Mouse (Mus musculus): ENCODE data around the gene Pla2g2e.
"Not testable (repeated sequence)": the region's sequence is repeated elsewhere in the genome, so short reads cannot be mapped to it uniquely, and the experiment has no call there.

Pla2g2e gene

DNA sequence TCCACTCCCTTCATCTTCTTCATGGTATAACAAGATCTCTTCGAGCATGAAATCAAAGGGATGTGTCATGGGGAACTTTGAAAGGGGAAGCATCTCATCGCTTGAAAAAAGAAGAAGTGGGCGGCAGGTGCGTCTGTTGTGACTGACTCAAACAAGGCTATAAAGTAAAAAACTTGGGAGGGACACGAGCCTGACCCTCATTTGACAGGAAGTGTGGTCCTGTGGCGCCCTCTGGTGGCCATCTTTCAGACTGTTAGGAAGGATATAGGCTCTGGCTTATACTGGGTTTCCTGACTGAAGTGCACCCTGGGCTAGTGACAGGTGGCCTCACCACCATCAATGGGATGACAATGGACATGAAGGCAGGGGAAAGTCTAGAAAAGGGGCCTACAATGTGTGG, 6.5 kb downstream of the Pla2g2e start:
- DNase-seq, result peak; percentile 87

DNA sequence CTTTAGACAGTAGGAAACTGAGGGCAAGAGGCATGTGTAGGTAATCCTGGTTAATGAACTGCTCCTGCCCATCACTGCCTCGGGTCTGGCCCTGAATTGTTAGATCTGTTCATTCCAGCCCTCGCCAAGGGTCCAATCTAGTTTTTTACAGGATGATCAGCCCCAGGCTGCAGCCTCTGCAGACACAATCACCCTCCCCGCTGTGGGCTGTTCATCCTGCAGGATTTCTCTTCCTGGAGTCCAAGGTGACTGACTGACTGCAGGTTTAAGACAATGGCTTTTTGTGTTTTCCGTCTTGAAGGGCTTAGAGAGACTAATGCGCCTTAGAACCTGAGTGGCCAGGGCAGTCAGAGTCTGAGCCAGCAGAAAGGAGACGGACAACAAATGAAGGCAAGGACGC, 11.4 kb downstream of the Pla2g2e start:
- no peak for DNase-seq

DNA sequence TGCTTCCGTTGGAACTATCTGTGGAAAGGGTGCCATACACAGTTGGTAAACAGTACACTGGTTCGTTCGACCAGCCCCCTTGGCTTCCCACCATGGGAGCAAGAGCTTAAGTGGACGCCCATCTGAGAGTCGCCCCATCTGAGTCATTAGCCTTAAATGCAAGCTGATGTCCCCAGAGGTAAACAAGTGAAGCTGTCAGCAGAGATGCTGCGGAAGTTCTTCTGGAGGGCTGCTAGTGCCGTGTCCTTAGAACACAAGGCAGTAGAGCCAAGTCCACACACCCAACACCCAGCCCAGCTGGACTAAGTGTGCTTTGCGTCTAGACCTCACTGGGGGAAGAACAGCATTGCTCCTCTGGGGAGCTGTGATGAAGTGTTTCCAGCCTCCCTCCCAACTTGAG, 11.9 kb downstream of the Pla2g2e start:
- no peak for DNase-seq

GRCm38 (mm10) chr4:138892655-138893054, 14.9 kb downstream of the Pla2g2e start:
- DNase-seq, result no peak

DNA sequence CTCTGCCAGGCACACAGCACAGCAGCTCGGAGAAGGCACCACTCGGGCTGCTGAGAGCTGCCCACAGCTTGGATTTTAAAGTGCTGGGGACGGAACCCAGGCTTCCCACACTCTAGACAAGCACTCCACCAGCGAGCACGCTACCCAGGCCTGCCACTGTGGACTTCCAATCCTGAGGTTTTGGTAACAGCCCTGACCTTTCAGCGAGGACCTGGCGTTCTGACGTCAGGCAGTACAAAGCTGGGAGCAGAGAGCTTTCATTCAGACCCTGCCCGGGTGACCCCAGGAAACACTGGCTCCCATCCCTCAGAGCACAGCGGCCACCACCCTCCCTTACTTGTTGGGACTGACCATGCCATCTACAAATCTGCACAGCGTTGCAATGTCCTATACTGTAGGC, 16.0 kb downstream of the Pla2g2e start:
- DNase-seq, result not testable (repeated sequence)

- DNase-seq, result no peak
Observed at GRCm38 (mm10) chr4:138899361-138899760, 21.6 kb downstream of the Pla2g2e start.

DNA sequence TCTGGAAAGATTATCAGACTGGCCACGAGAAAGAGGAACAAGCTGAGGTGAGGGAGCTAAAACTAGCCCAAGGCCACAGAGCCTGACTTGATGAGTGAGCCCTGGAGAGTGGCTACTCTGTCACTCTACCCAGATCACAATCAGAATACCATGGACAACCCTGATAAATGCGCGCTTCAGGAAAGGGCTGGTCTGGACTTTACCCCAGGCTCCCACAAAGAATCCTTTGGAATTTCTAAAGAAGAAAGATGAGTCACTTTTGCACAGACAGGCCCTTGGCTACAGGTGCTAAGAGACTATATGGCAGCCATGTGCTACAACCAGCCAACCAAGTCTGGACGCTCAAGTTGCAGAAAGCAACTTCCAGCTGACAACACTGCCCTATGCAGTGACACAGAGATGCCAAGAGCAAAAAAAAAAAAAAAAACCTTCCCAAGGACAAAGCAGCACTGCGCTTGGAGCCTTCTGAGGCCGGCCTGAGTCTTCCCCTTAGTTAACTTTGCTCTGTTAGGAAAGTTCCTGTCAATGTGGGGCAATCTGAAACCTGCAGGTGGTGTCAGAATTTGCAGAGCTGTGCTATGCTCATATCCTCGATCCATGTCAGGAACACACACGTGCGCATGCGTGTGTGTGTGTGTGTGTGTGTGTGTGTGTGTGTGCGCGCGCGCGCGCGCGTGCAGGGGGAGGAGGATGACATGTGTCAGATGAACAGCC, 28.0 kb downstream of the Pla2g2e start:
- DNase-seq, result no peak

DNA sequence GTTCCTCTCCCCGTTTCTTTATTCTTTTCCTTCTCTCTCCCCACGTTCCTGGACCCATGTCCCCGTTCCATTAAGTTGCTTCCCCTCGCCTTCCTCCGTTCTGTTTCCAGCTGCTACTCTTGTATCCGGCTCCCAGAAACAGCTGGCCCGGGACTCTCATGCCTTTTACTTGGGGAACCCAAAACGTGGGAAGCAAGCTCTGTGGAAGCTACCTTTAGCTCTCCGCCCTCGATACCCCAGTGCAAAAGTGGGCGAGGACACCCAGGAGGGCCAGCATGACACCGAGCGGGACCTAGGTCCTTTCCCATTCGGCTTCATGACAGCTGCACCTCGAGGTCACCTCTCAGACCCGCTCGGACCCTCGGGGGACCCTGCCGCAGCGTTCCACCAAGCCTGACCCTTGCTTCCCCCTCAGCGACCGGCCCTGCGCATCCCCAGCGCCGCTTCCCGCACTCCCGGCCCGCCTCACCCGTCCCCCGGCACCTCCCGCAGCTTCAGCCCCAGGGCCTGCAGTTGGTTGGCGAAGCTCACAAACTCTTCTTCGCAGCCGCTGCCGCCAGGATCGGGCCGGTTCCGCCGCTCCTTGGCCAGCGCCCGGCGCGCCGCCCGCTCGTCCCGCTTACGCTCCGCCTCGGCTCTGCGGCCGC, 35.5 kb downstream of the Pla2g2e start:
- DNase-seq, result no peak

DNA sequence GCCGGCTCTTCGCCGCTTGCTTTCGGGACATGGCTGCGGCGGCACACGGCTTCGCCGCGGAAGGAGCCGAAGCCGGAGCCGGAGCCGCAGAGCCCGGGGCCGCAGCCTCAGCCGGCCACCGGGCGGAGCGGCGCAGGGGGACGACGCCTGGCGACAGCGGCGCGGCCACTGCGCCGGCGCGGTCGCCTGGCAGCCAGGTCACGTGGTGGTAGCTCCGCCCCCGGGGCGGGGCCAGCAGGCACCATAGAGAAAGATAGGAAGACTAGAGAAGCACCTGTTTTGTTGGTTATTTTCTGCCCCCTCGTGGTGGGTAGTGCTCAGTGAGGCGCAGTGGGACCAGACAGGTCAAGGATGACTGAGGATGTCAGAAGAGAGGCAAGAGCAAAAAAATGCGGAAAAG, 36.1 kb downstream of the Pla2g2e start, which contains the start of gene Otud3:
Gene Otud3 (minus strand): TSS at position 149 of the 400 bp plus-strand sequence.
- DNase-seq, result peak; percentile 98

- DNase-seq, result no peak
Observed at GRCm38 (mm10) chr4:138917282-138917681, 39.5 kb downstream of the Pla2g2e start.

DNA sequence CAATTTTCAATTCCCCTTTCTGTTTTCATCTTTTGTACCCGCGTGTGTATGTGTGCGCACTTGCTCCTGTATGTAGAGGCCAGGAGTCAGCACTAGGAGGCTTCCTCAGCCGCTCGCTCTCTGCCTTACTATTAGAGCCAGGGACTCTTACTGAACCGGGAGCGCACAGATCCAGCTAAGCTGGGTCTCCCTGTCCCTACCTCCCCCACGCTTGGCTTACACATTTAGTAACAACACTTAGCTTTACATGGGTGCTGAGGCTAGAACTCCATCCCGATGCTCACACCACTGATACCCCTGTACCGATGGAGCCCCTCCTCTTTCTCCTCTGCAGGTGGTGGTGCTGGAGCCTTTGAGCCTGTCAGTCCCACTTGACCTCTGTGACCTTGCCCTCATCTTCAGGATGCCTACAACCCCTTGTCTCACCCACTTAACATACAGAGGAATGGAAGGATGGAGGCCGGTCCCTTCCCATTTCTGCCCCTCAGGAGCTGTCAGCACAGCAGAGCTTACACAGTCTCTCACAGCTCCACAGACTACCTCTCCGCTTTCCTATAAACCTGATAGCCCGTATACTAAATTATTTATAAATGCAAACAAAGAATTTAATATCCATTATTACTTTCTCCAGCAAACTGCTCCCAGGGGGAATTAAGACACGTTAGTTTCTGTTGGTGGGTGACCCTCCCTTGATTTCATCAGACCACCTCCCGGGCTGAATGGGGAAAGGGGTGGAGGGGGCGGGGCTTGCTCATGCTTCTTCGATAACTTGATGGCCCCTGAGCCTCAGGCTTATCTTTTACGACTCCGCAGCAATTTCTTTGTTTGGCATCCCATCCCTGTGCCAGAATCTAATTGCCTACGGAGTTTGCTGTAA, 43.8 kb downstream of the Pla2g2e start:
- no peak for DNase-seq

DNA sequence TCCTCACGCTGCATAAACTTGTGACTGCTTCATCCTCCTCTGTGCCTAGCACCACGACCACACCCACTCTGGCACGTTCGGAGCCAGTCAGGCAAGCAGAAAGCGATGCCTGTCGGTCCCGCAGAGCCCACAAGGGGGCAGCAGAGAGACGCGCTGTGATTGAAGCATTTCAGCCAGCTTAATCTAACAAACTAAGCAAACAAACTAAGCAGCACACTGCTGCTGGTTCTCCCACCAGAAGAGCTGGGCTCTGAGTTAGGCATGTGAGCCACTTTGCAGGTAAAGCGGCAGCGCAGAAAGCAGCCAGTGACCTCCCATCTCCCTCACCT, 44.4 kb downstream of the Pla2g2e start:
- peak; percentile 98 for DNase-seq

DNA sequence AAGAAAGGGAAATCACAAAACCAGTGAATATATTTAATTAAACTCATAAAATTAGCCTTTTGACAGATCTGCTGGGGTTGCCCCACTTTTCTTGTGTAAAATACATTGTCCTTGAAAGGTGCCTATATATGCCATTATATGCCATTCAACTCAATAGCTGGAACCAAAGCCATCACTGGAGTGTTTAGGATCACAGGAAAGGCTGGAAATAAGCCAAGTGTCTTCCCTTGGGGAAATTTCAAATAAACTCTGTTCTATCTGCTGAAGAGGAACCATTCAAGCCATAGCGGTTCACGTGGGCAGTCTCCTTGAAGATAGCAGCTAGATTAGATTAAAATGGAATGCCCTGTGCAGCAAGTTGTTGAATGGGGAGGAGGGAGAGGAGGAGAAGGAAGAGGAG, 47.8 kb downstream of the Pla2g2e start:
- DNase-seq, result no peak

Data from kidney, adult 18-20 months (tissue).